ENCODE assay signal across 8 mouse cellular contexts in genomic region chr7:141070058-141070862, GRCm38 (mm10). TPM values are rescaled to one million over a fixed set of nuclear protein-coding genes. Genes with fewer than 3 reads are reported as not detected.
A peak's percentile ranks its signal among the peaks of the same experiment; 100 is the strongest.
DNase-seq lines count a peak whose midpoint lies in the region; ATAC-seq and TF ChIP-seq lines count a peak whose summit lies in the region.

No protein-coding gene starts in this region.

- no peaks in the 10 kb centered on the region for H3K9me3 ChIP-seq in embryonic facial prominence, embryonic 11.5 days (replicated peaks; ENCODE audit: control insufficient read depth, low read length)
- H3K9me3 ChIP-seq in midbrain, postnatal 0 days (ENCODE audit: low read length) = no peaks in the 10 kb centered on the region
- no peaks in the 10 kb centered on the region for H3K9me3 ChIP-seq in stomach, embryonic 15.5 days

- no peak overlapping the region for H3K27ac ChIP-seq in embryonic facial prominence, embryonic 11.5 days (replicated peaks; ENCODE audit: low read depth, low read length)
- H3K27ac ChIP-seq in midbrain, postnatal 0 days (ENCODE audit: low read depth, low read length) = peak overlapping the region; percentile 92
- no peak overlapping the region for H3K27ac ChIP-seq in stomach, embryonic 15.5 days

- no peaks in the 10 kb centered on the region; the same call in 1 of the 2 replicates for H3K36me3 ChIP-seq in embryonic facial prominence, embryonic 11.5 days (replicated peaks; ENCODE audit: control insufficient read depth, insufficient read depth, low read depth, low read length)
- peaks cover 30% of the 10 kb centered on the region for H3K36me3 ChIP-seq in midbrain, postnatal 0 days (ENCODE audit: insufficient read depth, low read length)
- H3K36me3 ChIP-seq in stomach, embryonic 15.5 days = 0 out of 2 replicates have a peak, but pooled peaks cover 2% of the 10 kb centered on the region

- ATAC-seq in embryonic facial prominence, embryonic 11.5 days (replicated peaks; ENCODE audit: insufficient number of reproducible peaks, low FRiP score, low TSS enrichment, low read depth) = peak; percentile 41
- peak; percentile 74 for ATAC-seq in midbrain, postnatal 0 days (ENCODE audit: low FRiP score)
- no peak for ATAC-seq in stomach, embryonic 15.5 days (ENCODE audit: insufficient read depth, low FRiP score, low read depth)

- WGBS in embryonic facial prominence, embryonic 11.5 days = 1% methylated on average over 51 of the region's 51 CpGs
- under 1% methylated on average over 51 of the region's 51 CpGs for WGBS in midbrain, postnatal 0 days
- 1% methylated on average over 51 of the region's 51 CpGs for WGBS in stomach, embryonic 15.5 days

- peak; percentile 91 for TF ChIP-seq CTCF in midbrain, postnatal 0 days (IDR thresholded peaks at IDR 0.05)

- H3K4me3 ChIP-seq in embryonic facial prominence, embryonic 11.5 days (ENCODE audit: low read depth, low read length) = peak overlapping the region; percentile 2
- peak overlapping the region; percentile 36 for H3K4me3 ChIP-seq in midbrain, postnatal 0 days (ENCODE audit: low read depth, low read length)
- H3K4me3 ChIP-seq in stomach, embryonic 15.5 days (replicated peaks) = peak overlapping the region; percentile 38

- H3K27me3 ChIP-seq in embryonic facial prominence, embryonic 11.5 days (ENCODE audit: control insufficient read depth, insufficient read depth, low read length) = peaks cover 11% of the 10 kb centered on the region
- H3K27me3 ChIP-seq in midbrain, postnatal 0 days (ENCODE audit: insufficient read depth, low read length) = no peaks in the 10 kb centered on the region
- peaks cover 18% of the 10 kb centered on the region for H3K27me3 ChIP-seq in stomach, embryonic 15.5 days (replicated peaks)

- H3K4me2 ChIP-seq in embryonic facial prominence, embryonic 11.5 days (ENCODE audit: low read depth, low read length) = peak overlapping the region; percentile 37
- peak overlapping the region; percentile 66 for H3K4me2 ChIP-seq in midbrain, postnatal 0 days (ENCODE audit: low read depth, low read length, poor library complexity, severe bottlenecking)
- H3K4me2 ChIP-seq in stomach, embryonic 15.5 days = peak overlapping the region; percentile 87

- H3K9ac ChIP-seq in embryonic facial prominence, embryonic 11.5 days (replicated peaks; ENCODE audit: low read length) = peak overlapping the region; percentile 56
- peak overlapping the region; percentile 59 for H3K9ac ChIP-seq in midbrain, postnatal 0 days (replicated peaks; ENCODE audit: low read length, poor library complexity, severe bottlenecking)
- H3K9ac ChIP-seq in stomach, embryonic 15.5 days = peak overlapping the region; percentile 39; the same call in 1 of the 2 replicates

- DNase-seq in CD8-positive naive resting alpha-beta T cell, adult 2 months (ENCODE audit: low read depth in 2 of 2, low spot score in 2 of 2) = peak; percentile 56 to 70
- DNase-seq in adrenal gland, postnatal 25 days = peak; percentile 70
- peak; percentile 94 for DNase-seq in embryonic facial prominence, embryonic 11.5 days (ENCODE audit: low spot score)
- peak; percentile 29 to 54 for DNase-seq in heart, adult 9 months (ENCODE audit: low spot score in 2 of 2)
- peak; percentile 89 for DNase-seq in kidney, adult 9 months
- peak; percentile 73 for DNase-seq in liver
- DNase-seq in midbrain, postnatal 0 days (ENCODE audit: low spot score) = peak; percentile 90

- H3K4me1 ChIP-seq in embryonic facial prominence, embryonic 11.5 days (ENCODE audit: control insufficient read depth, insufficient read depth, low read length) = peaks cover 3% of the 10 kb centered on the region; the same call in 1 of the 2 replicates
- H3K4me1 ChIP-seq in midbrain, postnatal 0 days (ENCODE audit: insufficient read depth, low read length) = peaks cover 7% of the 10 kb centered on the region; the same call in 1 of the 2 replicates
- peaks cover 10% of the 10 kb centered on the region for H3K4me1 ChIP-seq in stomach, embryonic 15.5 days

RNA-seq across cellular contexts. Expression of gene Pkp3, which starts 7.8 kb away (rescaled TPM):
- total RNA-seq in adrenal gland, postnatal 25 days (2021) = 0.86 and 1.2 TPM in 2 replicates
- polyA plus RNA-seq in embryonic facial prominence, embryonic 11.5 days (2014; fragmentation: Nextera tagmentation; extraction: Ambion mirVana) = 3.1 and 3.5 TPM in 2 replicates
- total RNA-seq in midbrain, postnatal 0 days (2014; rRNA removed) = 0.49 TPM in 1 of 2 replicates, not detected in the other
- not detected in 2 replicates for polyA plus RNA-seq in midbrain, postnatal 0 days (2015; fragmentation: Nextera tagmentation; extraction: Ambion mirVana)
- polyA plus RNA-seq in stomach, embryonic 15.5 days (2015; fragmentation: Nextera tagmentation; extraction: Ambion mirVana) = 38.4 and 47.2 TPM in 2 replicates

RNA-seq across cellular contexts. Expression of gene B4galnt4, which starts 9.4 kb away (rescaled TPM):
- 2.5 and 3.6 TPM in 2 replicates for total RNA-seq in adrenal gland, postnatal 25 days (2021)
- polyA plus RNA-seq in embryonic facial prominence, embryonic 11.5 days (2014; fragmentation: Nextera tagmentation; extraction: Ambion mirVana) = 15.8 and 19.4 TPM in 2 replicates
- 133 and 146 TPM in 2 replicates for total RNA-seq in midbrain, postnatal 0 days (2014; rRNA removed)
- 52.1 and 53.9 TPM in 2 replicates for polyA plus RNA-seq in midbrain, postnatal 0 days (2015; fragmentation: Nextera tagmentation; extraction: Ambion mirVana)
- polyA plus RNA-seq in stomach, embryonic 15.5 days (2015; fragmentation: Nextera tagmentation; extraction: Ambion mirVana) = 7.0 and 9.2 TPM in 2 replicates

RNA-seq across cellular contexts. Expression of gene Sigirr, which starts 30.1 kb away (rescaled TPM):
- total RNA-seq in adrenal gland, postnatal 25 days (2021) = 4.5 and 5.0 TPM in 2 replicates
- polyA plus RNA-seq in embryonic facial prominence, embryonic 11.5 days (2014; fragmentation: Nextera tagmentation; extraction: Ambion mirVana) = 1.6 and 1.8 TPM in 2 replicates
- 1.1 and 3.9 TPM in 2 replicates for total RNA-seq in midbrain, postnatal 0 days (2014; rRNA removed)
- 1.8 and 2.0 TPM in 2 replicates for polyA plus RNA-seq in midbrain, postnatal 0 days (2015; fragmentation: Nextera tagmentation; extraction: Ambion mirVana)
- polyA plus RNA-seq in stomach, embryonic 15.5 days (2015; fragmentation: Nextera tagmentation; extraction: Ambion mirVana) = 13.1 and 15.1 TPM in 2 replicates

RNA-seq across cellular contexts. Expression of gene Gm17387, which starts 41.3 kb away (rescaled TPM):
- total RNA-seq in adrenal gland, postnatal 25 days (2021) = not detected in 2 replicates
- polyA plus RNA-seq in embryonic facial prominence, embryonic 11.5 days (2014; fragmentation: Nextera tagmentation; extraction: Ambion mirVana) = not detected in 2 replicates
- total RNA-seq in midbrain, postnatal 0 days (2014; rRNA removed) = not detected in 2 replicates
- polyA plus RNA-seq in midbrain, postnatal 0 days (2015; fragmentation: Nextera tagmentation; extraction: Ambion mirVana) = not detected in 2 replicates
- polyA plus RNA-seq in stomach, embryonic 15.5 days (2015; fragmentation: Nextera tagmentation; extraction: Ambion mirVana) = not detected in 2 replicates

RNA-seq across cellular contexts. Expression of gene Ano9, which starts 47.3 kb away (rescaled TPM):
- 0.33 TPM in 1 of 2 replicates, not detected in the other for total RNA-seq in adrenal gland, postnatal 25 days (2021)
- polyA plus RNA-seq in embryonic facial prominence, embryonic 11.5 days (2014; fragmentation: Nextera tagmentation; extraction: Ambion mirVana) = 1.2 and 1.3 TPM in 2 replicates
- 0.33 and 1.1 TPM in 2 replicates for total RNA-seq in midbrain, postnatal 0 days (2014; rRNA removed)
- 0.50 and 0.72 TPM in 2 replicates for polyA plus RNA-seq in midbrain, postnatal 0 days (2015; fragmentation: Nextera tagmentation; extraction: Ambion mirVana)
- polyA plus RNA-seq in stomach, embryonic 15.5 days (2015; fragmentation: Nextera tagmentation; extraction: Ambion mirVana) = 16.2 and 20.5 TPM in 2 replicates

Comparison
In these comparisons a context has a peak if more than half of its experiments do, and no peak if none do; other contexts are left out.
1. DNase-seq: peak in every context shown above with its lines; median percentile 94 in embryonic facial prominence, embryonic 11.5 days; 90 in midbrain, postnatal 0 days; 89 in kidney, adult 9 months; 73 in liver; 70 in adrenal gland, postnatal 25 days; 63 in CD8-positive naive resting alpha-beta T cell, adult 2 months; 42 in heart, adult 9 months.
2. H3K4me2 ChIP-seq: peak in every context shown above with its lines; median percentile 87 in stomach, embryonic 15.5 days; 66 in midbrain, postnatal 0 days; 37 in embryonic facial prominence, embryonic 11.5 days.